Mouse (Mus musculus): ENCODE measurements around the gene Grik1.

DNA sequence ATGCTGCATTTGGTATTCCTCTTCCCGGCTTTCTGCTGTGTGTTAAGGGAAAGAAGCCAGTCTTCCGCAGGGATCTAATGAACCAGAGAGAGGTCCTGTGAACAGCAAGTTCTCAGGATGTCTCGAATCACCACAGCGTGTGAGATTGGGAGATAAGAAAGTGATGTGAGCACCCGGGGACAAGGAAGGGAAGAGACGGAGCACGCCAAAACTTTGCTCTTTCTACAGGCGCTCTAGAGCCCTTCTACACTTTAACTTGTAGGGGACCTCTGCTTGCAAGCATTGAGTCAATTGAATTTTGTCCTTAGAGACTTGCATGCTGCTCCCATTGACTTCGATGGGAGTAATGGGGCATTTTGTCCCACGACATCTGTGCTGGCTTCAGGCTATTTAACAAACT lies 241.9 kb downstream of the Grik1 start:
- TF ChIP-seq CTCF (conservative IDR thresholded peaks at IDR 0.05; ENCODE audit: low read length): no peak
- no peak for TF ChIP-seq POU5F1 (IDR thresholded peaks at IDR 0.05; ENCODE audit: borderline replicate concordance, low read length)
- no peak for TF ChIP-seq NANOG (IDR thresholded peaks at IDR 0.05; ENCODE audit: borderline replicate concordance, low read length)
